ENCODE assay signal across 8 mouse cellular contexts in genomic region chr12:37773681-37774357, GRCm38 (mm10). TPM values are rescaled to one million over a fixed set of nuclear protein-coding genes. Genes with fewer than 3 reads are reported as not detected.
A peak's percentile ranks its signal among the peaks of the same experiment; 100 is the strongest.
DNase-seq lines count a peak whose midpoint lies in the region; ATAC-seq lines count a peak whose summit lies in the region.
"Had no signal": no experiment of that assay in that cellular context is flagged by ENCODE, and none has a peak within 500 bp of the region (broad histone marks: within the 10 kb centered on the region; RNA-seq: fewer than 3 reads in every experiment).

No protein-coding gene starts in this region.

- H3K4me1 ChIP-seq in forebrain, embryonic 11.5 days (replicated peaks; ENCODE audit: control insufficient read depth, insufficient read depth, low read length) = peaks cover 5% of the 10 kb centered on the region; the same call in 1 of the 2 replicates
- H3K4me1 ChIP-seq in hindbrain, embryonic 15.5 days (replicated peaks) = peaks cover 7% of the 10 kb centered on the region
- H3K4me1 ChIP-seq in neural tube, embryonic 13.5 days (replicated peaks) = peaks cover 10% of the 10 kb centered on the region
- H3K4me1 ChIP-seq: liver, embryonic 13.5 days had no signal

- no peak overlapping the region for H3K9ac ChIP-seq in forebrain, embryonic 11.5 days (ENCODE audit: low read length)
- H3K9ac ChIP-seq in hindbrain, embryonic 15.5 days = 0 out of 2 replicates have a peak overlapping the region, but pooled peaks have one; percentile 29
- peak overlapping the region; percentile 54 for H3K9ac ChIP-seq in neural tube, embryonic 13.5 days
- H3K9ac ChIP-seq: liver, embryonic 13.5 days had no signal

- no peaks in the 10 kb centered on the region for H3K9me3 ChIP-seq in forebrain, embryonic 11.5 days (ENCODE audit: control insufficient read depth, low read length)
- no peaks in the 10 kb centered on the region for H3K9me3 ChIP-seq in hindbrain, embryonic 15.5 days
- no peaks in the 10 kb centered on the region for H3K9me3 ChIP-seq in neural tube, embryonic 13.5 days
- H3K9me3 ChIP-seq: liver, embryonic 13.5 days had no signal

- peak; percentile 8 for DNase-seq in MEL-GATA-1-ER (ENCODE audit: extremely low read depth, low read depth)
- peak; percentile 8 to 23 for DNase-seq in adrenal gland, postnatal 36 days
- peak; percentile 65 for DNase-seq in forebrain, embryonic 11.5 days (ENCODE audit: low spot score)
- peak; percentile 45 to 52 for DNase-seq in left cerebral cortex, postnatal 14 days (ENCODE audit: low spot score in 2 of 2)
- no peak for DNase-seq in urinary bladder, postnatal 4 days (ENCODE audit: low spot score in 2 of 2)
- DNase-seq: liver, embryonic 13.5 days had no signal

- H3K4me2 ChIP-seq in forebrain, embryonic 11.5 days (ENCODE audit: low read depth, low read length, severe bottlenecking) = peak overlapping the region; percentile 46; the same call in 1 of the 2 replicates
- H3K4me2 ChIP-seq in hindbrain, embryonic 15.5 days = peak overlapping the region; percentile 60
- H3K4me2 ChIP-seq in neural tube, embryonic 13.5 days = peak overlapping the region; percentile 49
- H3K4me2 ChIP-seq: liver, embryonic 13.5 days had no signal

- H3K27ac ChIP-seq in forebrain, embryonic 11.5 days (ENCODE audit: low read depth, low read length) = peak overlapping the region; percentile 50
- H3K27ac ChIP-seq in hindbrain, embryonic 15.5 days (replicated peaks) = peak overlapping the region; percentile 74
- H3K27ac ChIP-seq in neural tube, embryonic 13.5 days (replicated peaks) = peak overlapping the region; percentile 46; the same call in 1 of the 2 replicates
- H3K27ac ChIP-seq: liver, embryonic 13.5 days had no signal

- WGBS in forebrain, embryonic 11.5 days = 5% methylated on average over 8 of the region's 8 CpGs
- WGBS in hindbrain, embryonic 15.5 days = 5% methylated on average over 8 of the region's 8 CpGs
- WGBS in neural tube, embryonic 13.5 days = 7% methylated on average over 8 of the region's 8 CpGs

- intact Hi-C loops in left cerebral cortex, postnatal 14 days (cut with DNase I) = loop anchor here (5.0 to 10.0 kb wide), 3 partner anchors 108 to 1721 kb away; no protein-coding TSS in a partner anchor

- ATAC-seq in forebrain, embryonic 11.5 days (replicated peaks; ENCODE audit: low FRiP score) = peak; percentile 98
- ATAC-seq in hindbrain, embryonic 15.5 days (ENCODE audit: low FRiP score, low read depth) = peak; percentile 92
- ATAC-seq in neural tube, embryonic 13.5 days (ENCODE audit: low read depth) = peak; percentile 97

- no peaks in the 10 kb centered on the region for H3K27me3 ChIP-seq in forebrain, embryonic 11.5 days (ENCODE audit: control insufficient read depth, insufficient read depth, low read length)
- H3K27me3 ChIP-seq in hindbrain, embryonic 15.5 days = no peaks in the 10 kb centered on the region
- H3K27me3 ChIP-seq in neural tube, embryonic 13.5 days = no peaks in the 10 kb centered on the region
- H3K27me3 ChIP-seq: liver, embryonic 13.5 days had no signal

- H3K36me3 ChIP-seq in forebrain, embryonic 11.5 days (ENCODE audit: control insufficient read depth, insufficient read depth, low read length) = no peaks in the 10 kb centered on the region
- H3K36me3 ChIP-seq in hindbrain, embryonic 15.5 days = no peaks in the 10 kb centered on the region
- H3K36me3 ChIP-seq in neural tube, embryonic 13.5 days = no peaks in the 10 kb centered on the region
- H3K36me3 ChIP-seq: liver, embryonic 13.5 days had no signal

- H3K4me3 ChIP-seq in forebrain, embryonic 11.5 days (ENCODE audit: low read depth, low read length) = peak overlapping the region; percentile 17
- H3K4me3 ChIP-seq in hindbrain, embryonic 15.5 days = peak overlapping the region; percentile 34
- H3K4me3 ChIP-seq in neural tube, embryonic 13.5 days = peak overlapping the region; percentile 21
- H3K4me3 ChIP-seq: liver, embryonic 13.5 days had no signal

RNA-seq across cellular contexts. Expression of gene Dgkb, which starts 43.7 kb away (rescaled TPM):
- total RNA-seq in adrenal gland, postnatal 36 days (2021) = 1 to 10 TPM; 3.7 to 4.4 TPM
- polyA plus RNA-seq in forebrain, embryonic 11.5 days (2014; fragmentation: Nextera tagmentation; extraction: Ambion mirVana) = 0.79 and 1.6 TPM in 2 replicates
- polyA plus RNA-seq in hindbrain, embryonic 15.5 days (2015; fragmentation: Nextera tagmentation; extraction: Ambion mirVana) = 6.7 TPM in 2 replicates
- total RNA-seq in left cerebral cortex, postnatal 14 days (2021) = 10 to 100 TPM; 78.1 to 83.1 TPM
- 5.0 and 5.1 TPM in 2 replicates for polyA plus RNA-seq in neural tube, embryonic 13.5 days (2015; fragmentation: Nextera tagmentation; extraction: Ambion mirVana)

Comparison
In these comparisons a context has a peak if more than half of its experiments do, and no peak if none do; other contexts are left out.
1. DNase-seq: peak in MEL-GATA-1-ER (single experiment), adrenal gland, postnatal 36 days (2 of 2), forebrain, embryonic 11.5 days (single experiment) and left cerebral cortex, postnatal 14 days (2 of 2); none in urinary bladder, postnatal 4 days (0 of 2).
2. Peak in every context shown above with its lines, with median percentiles within 50 percentile points of each other: ATAC-seq, H3K27ac ChIP-seq, H3K4me2 ChIP-seq and H3K4me3 ChIP-seq.